21 mouse cellular contexts compared by ENCODE assay signal in the genomic region with DNA sequence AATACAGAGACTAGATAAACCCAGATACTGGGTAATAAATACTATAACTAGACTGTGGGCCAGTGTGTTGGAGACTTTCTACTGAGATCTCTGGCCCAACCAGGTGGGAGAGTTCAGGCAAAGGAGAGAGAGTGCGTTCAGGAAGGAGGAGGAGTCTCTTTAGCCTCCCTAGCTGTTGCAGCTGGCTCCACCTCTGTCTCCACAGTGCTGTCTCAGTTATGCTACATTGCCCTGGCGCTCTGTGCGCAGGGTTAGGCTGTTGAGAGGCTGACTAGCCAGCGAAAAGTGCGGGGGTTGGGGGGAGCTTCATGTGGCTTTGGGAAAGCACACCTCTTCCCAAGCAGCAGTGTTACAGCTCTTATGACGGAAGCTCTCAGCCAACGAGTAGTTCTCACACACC.
A peak's percentile ranks its signal among the peaks of the same experiment; 100 is the strongest.
DNase-seq lines count a peak whose midpoint lies in the region; ATAC-seq lines count a peak whose summit lies in the region.
"Had no signal": no experiment of that assay in that cellular context is flagged by ENCODE, and none has a peak within 500 bp of the region (broad histone marks: within the 10 kb centered on the region; RNA-seq: fewer than 3 reads in every experiment).

No protein-coding gene starts in this region.

- H3K4me2 ChIP-seq in hindbrain, embryonic 12.5 days (replicated peaks): no peak overlapping the region
- no peak overlapping the region for H3K4me2 ChIP-seq in hindbrain, embryonic 16.5 days (ENCODE audit: low read length)
- H3K4me2 ChIP-seq in midbrain, embryonic 12.5 days (replicated peaks): no peak overlapping the region
- no peak overlapping the region for H3K4me2 ChIP-seq in midbrain, embryonic 15.5 days
- H3K4me2 ChIP-seq in hindbrain, embryonic 13.5 days: no peak overlapping the region
- H3K4me2 ChIP-seq: limb, embryonic 13.5 days; liver, embryonic 15.5 days had no signal

- H3K36me3 ChIP-seq in hindbrain, embryonic 12.5 days: no peaks in the 10 kb centered on the region
- no peaks in the 10 kb centered on the region for H3K36me3 ChIP-seq in hindbrain, embryonic 16.5 days (ENCODE audit: control insufficient read depth, insufficient read depth, low read length)
- no peaks in the 10 kb centered on the region for H3K36me3 ChIP-seq in midbrain, embryonic 12.5 days
- H3K36me3 ChIP-seq in midbrain, embryonic 15.5 days (replicated peaks): no peaks in the 10 kb centered on the region
- H3K36me3 ChIP-seq in hindbrain, embryonic 13.5 days: no peaks in the 10 kb centered on the region
- H3K36me3 ChIP-seq: G1E; heart, embryonic 10.5 days; limb, embryonic 13.5 days; liver, embryonic 15.5 days had no signal

- ATAC-seq in hindbrain, embryonic 12.5 days (ENCODE audit: low FRiP score): peak; percentile 50; the same call in 1 of the 2 replicates
- ATAC-seq in hindbrain, embryonic 16.5 days: no peak
- 0 out of 2 replicates have a peak, but pooled peaks have one; percentile 42 for ATAC-seq in midbrain, embryonic 12.5 days (ENCODE audit: low FRiP score, low read depth)
- ATAC-seq in midbrain, embryonic 15.5 days (replicated peaks): no peak; the same call in 1 of the 2 replicates
- peak; percentile 57; the same call in 1 of the 2 replicates for ATAC-seq in hindbrain, embryonic 13.5 days (ENCODE audit: low FRiP score)
- ATAC-seq: intestine, embryonic 16.5 days had no signal

- H3K9me3 ChIP-seq in hindbrain, embryonic 12.5 days (replicated peaks): no peaks in the 10 kb centered on the region
- no peaks in the 10 kb centered on the region for H3K9me3 ChIP-seq in hindbrain, embryonic 16.5 days (ENCODE audit: control insufficient read depth, low read length)
- H3K9me3 ChIP-seq in midbrain, embryonic 12.5 days: no peaks in the 10 kb centered on the region
- no peaks in the 10 kb centered on the region for H3K9me3 ChIP-seq in midbrain, embryonic 15.5 days
- no peaks in the 10 kb centered on the region for H3K9me3 ChIP-seq in hindbrain, embryonic 13.5 days
- H3K9me3 ChIP-seq: G1E; heart, embryonic 10.5 days; limb, embryonic 13.5 days; liver, embryonic 15.5 days had no signal

- no peaks in the 10 kb centered on the region for H3K4me1 ChIP-seq in hindbrain, embryonic 12.5 days
- no peaks in the 10 kb centered on the region for H3K4me1 ChIP-seq in hindbrain, embryonic 16.5 days (ENCODE audit: control insufficient read depth, insufficient read depth, low read depth, low read length)
- H3K4me1 ChIP-seq in midbrain, embryonic 12.5 days: no peaks in the 10 kb centered on the region
- H3K4me1 ChIP-seq in midbrain, embryonic 15.5 days: no peaks in the 10 kb centered on the region
- H3K4me1 ChIP-seq in hindbrain, embryonic 13.5 days (replicated peaks): no peaks in the 10 kb centered on the region
- H3K4me1 ChIP-seq: limb, embryonic 13.5 days; liver, embryonic 15.5 days had no signal

- H3K4me3 ChIP-seq in hindbrain, embryonic 12.5 days: no peak overlapping the region
- no peak overlapping the region for H3K4me3 ChIP-seq in hindbrain, embryonic 16.5 days (ENCODE audit: low read length)
- no peak overlapping the region for H3K4me3 ChIP-seq in midbrain, embryonic 12.5 days
- H3K4me3 ChIP-seq in midbrain, embryonic 15.5 days: no peak overlapping the region
- H3K4me3 ChIP-seq in hindbrain, embryonic 13.5 days: no peak overlapping the region
- H3K4me3 ChIP-seq: heart, embryonic 10.5 days; left cerebral cortex, adult 2 months; limb, embryonic 13.5 days; liver, embryonic 15.5 days had no signal

- H3K9ac ChIP-seq in hindbrain, embryonic 12.5 days: no peak overlapping the region
- H3K9ac ChIP-seq in hindbrain, embryonic 16.5 days (ENCODE audit: low read depth, low read length): no peak overlapping the region
- H3K9ac ChIP-seq in midbrain, embryonic 12.5 days (replicated peaks): no peak overlapping the region
- H3K9ac ChIP-seq in midbrain, embryonic 15.5 days: no peak overlapping the region
- H3K9ac ChIP-seq in hindbrain, embryonic 13.5 days: no peak overlapping the region
- H3K9ac ChIP-seq: limb, embryonic 13.5 days; liver, embryonic 15.5 days had no signal

- WGBS in hindbrain, embryonic 12.5 days: 24% methylated on average over 7 of the region's 7 CpGs
- WGBS in hindbrain, embryonic 16.5 days: 28% methylated on average over 7 of the region's 7 CpGs
- 21% methylated on average over 7 of the region's 7 CpGs for WGBS in midbrain, embryonic 12.5 days
- 18% methylated on average over 7 of the region's 7 CpGs for WGBS in midbrain, embryonic 15.5 days
- 26% methylated on average over 7 of the region's 7 CpGs for WGBS in hindbrain, embryonic 13.5 days

- H3K27me3 ChIP-seq in hindbrain, embryonic 12.5 days: no peaks in the 10 kb centered on the region
- H3K27me3 ChIP-seq in hindbrain, embryonic 16.5 days (replicated peaks; ENCODE audit: control insufficient read depth, insufficient read depth, low read length): no peaks in the 10 kb centered on the region
- no peaks in the 10 kb centered on the region for H3K27me3 ChIP-seq in midbrain, embryonic 12.5 days
- no peaks in the 10 kb centered on the region for H3K27me3 ChIP-seq in midbrain, embryonic 15.5 days (replicated peaks)
- no peaks in the 10 kb centered on the region for H3K27me3 ChIP-seq in hindbrain, embryonic 13.5 days
- H3K27me3 ChIP-seq: limb, embryonic 13.5 days; liver, embryonic 15.5 days had no signal

- no peak overlapping the region for H3K27ac ChIP-seq in hindbrain, embryonic 12.5 days
- H3K27ac ChIP-seq in hindbrain, embryonic 16.5 days (ENCODE audit: low read depth, low read length): no peak overlapping the region
- no peak overlapping the region for H3K27ac ChIP-seq in midbrain, embryonic 12.5 days (replicated peaks)
- no peak overlapping the region for H3K27ac ChIP-seq in midbrain, embryonic 15.5 days
- H3K27ac ChIP-seq in hindbrain, embryonic 13.5 days: no peak overlapping the region
- H3K27ac ChIP-seq: heart, embryonic 10.5 days; left cerebral cortex, adult 2 months; limb, embryonic 13.5 days; liver, embryonic 15.5 days had no signal

- peak; percentile 17 for DNase-seq in ZHBTc4 (ENCODE audit: low read depth, low spot score)
- no peak for DNase-seq in left cerebral cortex, adult 11 months (ENCODE audit: low spot score)
- DNase-seq: adrenal gland, adult 8-10 months; B cell, adult 2 months; cerebellum, adult 11-12 months; gastrocnemius, postnatal 14 days; heart, postnatal 36 days; lung, postnatal 4 days; right cerebral cortex, adult 18-20 months; thymus, postnatal 25 days had no signal

Comparison
In these comparisons a context has a peak if more than half of its experiments do, and no peak if none do; other contexts are left out.
1. ATAC-seq: peak in hindbrain, embryonic 12.5 days (single experiment), midbrain, embryonic 12.5 days (single experiment) and hindbrain, embryonic 13.5 days (single experiment); none in hindbrain, embryonic 16.5 days (single experiment) and midbrain, embryonic 15.5 days (single experiment).